Mouse (Mus musculus): ENCODE data around the gene Jph2.
A peak's percentile ranks its signal among the peaks of the same experiment; 100 is the strongest.

Jph2 gene

DNA sequence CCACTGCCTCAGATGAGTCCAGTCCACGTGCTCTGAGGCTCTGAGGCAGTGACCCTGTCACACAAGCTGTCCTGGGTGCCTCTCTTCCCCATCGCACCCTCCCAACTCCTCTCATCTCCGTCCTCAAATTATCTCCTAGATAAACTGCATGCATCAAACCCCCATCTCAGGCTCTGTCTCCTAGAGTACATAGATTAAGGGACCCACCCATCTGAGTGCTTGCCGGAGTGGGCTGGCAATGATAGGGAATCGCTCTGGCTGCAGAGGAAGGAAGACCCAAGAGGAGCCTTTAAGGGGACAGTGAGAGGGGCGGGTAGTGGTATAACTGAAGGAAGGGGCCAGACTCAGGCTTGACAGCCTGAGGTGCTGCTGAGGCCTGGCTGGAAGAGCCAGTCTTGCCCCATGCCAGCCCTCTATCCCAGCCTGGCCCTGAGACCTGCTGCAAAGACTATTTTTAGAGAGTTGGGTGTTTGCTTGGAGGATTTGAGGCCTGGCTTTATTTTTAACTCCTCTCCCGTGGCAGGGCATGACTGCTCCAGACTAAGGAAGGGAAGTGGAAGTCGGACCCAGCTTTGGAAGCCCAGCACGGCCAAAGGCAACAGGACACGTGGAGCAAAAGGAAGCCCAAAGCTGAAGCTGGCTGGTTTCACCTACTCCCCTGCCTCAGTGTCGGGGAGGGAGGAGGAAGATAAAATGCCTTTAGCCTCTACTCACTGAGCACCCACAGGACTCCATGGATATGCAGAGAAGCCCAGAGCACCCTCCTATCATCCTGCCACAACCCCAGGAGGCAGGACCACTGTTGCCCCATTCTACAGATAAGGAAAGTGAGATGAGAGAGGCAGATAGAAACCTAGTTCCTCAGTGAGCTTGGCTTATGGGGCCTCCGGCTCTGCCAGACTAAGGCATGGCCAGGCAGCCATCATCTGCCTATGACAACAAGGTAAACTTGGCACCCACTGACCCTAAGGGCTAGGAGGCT, 34.6 kb downstream of the Jph2 start:
- peak; percentile 79 to 81 for DNase-seq (ENCODE audit: low spot score in 2 of 2)

DNA sequence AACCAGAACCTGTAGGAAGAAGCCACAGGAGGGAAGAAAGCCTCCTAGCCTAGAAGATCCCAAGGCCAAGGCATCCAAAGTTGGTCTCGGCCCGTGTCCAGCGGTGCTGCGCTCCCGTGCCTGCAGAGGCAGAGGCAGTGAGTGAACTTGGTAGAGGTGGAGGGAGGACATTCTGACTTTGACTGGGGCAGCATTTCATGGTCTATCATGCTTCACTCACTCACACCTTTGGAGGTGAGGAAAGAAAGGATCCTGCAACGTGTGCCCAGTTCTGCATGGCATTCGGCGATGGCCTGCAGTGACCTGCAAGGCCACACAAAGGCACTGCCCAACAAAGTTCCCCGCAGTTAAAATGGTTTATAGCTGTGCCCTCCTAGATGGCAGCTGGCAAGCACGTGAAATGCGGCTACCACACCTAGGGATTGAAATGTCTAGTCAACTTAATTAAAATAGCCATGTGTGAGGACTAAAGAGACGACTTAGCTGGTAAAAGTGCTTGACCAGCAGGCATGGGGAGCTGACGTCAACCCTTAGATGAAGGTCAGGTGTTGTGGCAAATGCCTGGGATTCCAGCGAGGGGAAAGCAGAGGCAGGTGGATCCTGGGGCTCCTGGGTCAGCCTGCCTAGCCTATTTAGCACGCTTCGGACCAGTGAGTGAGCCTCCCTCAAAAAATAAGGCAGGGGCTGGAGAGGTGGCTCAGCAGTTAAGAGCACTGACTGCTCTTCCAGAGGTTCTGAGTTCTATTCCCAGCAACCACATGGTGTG, 36.8 kb downstream of the Jph2 start:
- peak; percentile 68 to 72 for DNase-seq (ENCODE audit: low spot score in 2 of 2)

DNA sequence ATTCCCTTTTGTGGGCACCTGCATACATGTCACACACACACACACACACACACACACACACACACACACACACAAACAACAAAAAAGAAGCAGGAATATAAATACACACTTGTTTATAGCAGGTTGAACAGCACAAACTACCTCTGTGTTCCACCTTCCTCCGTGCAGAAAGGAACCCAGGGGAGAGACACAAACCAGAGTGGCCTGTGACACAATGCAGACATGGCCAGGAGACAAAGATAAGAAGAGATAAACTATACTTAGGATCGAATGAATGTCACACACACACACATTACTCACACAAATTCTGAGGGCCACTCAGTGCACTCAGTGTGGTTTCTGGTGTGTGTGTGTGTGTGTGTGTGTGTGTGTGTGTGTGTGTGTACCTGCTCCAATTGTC, 38.5 kb downstream of the Jph2 start:
- DNase-seq (ENCODE audit: low spot score in 2 of 2): peak in 1 of 2 experiments; percentile 43

DNA sequence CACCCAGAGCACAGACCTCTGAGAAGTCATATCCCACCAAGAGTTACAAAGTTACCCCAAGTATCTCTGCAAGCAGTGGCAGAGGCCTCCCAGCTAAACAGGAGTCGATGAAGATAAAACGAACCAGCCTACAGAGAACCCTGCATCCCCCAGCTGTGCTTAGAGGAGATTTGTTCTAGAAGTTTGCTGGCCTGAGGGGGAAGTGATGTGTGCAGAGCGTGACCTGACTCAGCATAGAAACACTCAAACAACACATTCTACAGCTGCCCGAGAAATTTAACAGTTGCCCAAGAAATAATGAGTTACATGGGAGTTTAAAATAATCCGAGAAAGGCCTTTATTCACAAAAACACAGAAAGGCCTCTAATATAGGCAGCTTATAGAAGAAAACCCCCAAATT, 39.1 kb downstream of the Jph2 start:
- DNase-seq (ENCODE audit: low spot score in 2 of 2): no peak

DNA sequence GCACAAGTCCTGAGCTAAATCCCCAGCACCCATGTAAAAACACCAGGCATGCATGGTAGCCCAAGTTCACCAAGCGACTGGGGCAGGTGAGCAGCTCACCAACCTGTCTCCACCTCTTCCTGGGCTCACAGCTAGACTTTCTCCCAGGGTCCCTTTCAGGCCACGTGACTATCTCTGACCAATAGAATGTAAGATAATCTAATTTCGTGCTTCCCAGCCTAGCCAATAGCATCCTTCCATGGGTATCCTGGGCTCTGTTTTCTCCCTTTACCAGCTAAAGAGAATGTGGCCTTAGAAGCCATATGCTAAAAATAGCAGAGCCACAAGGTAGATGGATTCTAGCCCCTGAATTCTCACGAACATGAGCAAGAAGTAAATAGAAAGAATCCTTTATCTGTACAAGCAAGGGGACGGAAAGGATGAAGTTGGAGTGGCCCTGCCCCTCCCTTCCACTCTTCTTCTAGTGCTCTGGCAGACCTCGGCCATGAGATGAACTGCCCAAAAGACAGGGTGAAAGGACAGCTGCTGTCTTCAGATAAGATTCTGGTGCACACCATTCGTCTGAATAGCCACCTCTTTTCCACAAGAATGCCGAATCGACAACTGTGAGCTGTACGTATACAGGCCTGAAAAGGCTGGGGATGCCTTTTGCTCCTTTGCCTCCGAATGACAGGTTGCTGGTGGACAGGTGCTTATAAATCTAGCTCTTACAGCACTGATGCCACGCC, 41.5 kb downstream of the Jph2 start:
- no peak for DNase-seq (ENCODE audit: low spot score in 2 of 2)

DNA sequence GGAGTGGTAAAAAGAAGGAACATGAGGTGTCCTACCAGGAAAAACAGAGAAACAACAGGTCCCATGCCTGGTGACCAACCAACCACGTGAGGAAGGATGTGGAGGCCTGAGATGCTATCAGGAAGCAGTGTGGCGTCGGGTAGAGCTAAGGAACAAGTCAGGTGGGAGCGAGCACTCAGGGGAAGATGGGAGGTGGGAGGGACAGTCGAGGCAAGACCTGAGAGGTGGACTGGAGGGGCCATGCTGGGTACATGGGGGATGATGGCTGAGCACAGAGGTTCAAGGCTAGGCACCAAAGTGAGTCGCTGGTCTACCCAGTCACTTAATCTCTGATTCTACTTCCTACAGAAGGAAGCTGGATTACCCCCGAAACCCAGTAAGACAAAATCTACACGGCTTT, 42.1 kb downstream of the Jph2 start:
- DNase-seq (ENCODE audit: low spot score in 2 of 2): no peak

DNA sequence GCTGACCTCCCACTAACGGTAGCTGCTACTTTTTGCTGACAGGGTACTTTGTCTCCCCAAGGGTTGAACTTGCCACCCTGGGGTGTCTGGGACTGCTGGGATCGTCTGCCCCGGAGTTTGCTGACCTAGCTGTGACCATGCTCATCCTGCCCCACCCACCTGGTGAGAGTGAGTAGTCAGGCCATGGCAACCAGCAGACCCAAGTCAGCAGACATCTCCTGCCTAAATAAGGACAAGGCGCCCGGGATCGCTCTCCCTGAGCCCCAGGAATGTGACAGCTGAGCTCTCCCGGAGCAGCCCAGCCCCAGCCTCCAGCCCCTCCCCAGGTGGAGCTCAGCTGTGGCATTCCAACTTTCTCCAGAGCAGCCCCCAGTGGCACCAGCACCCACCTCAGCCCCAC, 44.1 kb downstream of the Jph2 start:
- peak; percentile 47 to 65 for DNase-seq (ENCODE audit: low spot score in 2 of 2)

DNA sequence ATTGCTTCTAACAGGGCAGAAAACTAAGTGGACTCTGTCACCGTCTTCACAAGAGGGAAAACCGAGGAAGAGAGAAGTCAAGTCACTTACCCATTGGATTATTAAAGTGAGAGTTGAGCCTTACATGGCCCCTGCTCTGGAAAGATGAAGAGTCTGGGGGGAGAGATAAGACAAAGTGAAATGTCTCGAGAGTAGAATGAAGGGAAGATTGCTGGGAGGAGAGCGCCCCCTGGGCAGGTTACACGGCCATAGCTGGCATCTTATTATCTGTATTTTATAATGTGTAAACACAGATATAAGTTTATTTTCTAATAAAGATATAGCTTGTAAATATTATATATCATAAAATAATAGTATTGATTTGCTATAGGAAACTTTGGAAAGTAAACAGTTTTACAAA, 47.4 kb downstream of the Jph2 start:
- no peak for DNase-seq (ENCODE audit: low spot score in 2 of 2)

DNA sequence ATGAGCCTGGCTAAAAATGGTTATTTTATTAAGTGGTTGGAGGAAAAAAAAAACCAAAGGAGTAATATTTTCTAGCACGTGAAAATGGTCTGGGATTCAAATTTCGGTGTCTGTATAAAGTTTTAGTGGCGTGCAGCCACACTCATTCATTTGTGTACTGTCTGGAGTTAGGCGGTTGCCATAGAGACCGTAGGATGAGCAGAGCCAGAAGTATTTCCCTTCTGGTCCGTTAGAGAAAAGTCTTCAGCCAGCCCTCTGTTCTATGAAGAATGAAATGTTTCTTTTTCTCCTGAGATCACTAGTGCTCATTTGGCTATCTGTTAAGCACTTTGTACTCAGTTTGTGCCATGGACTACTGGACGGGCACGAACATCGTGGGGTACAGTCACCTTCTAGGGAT, 48.4 kb downstream of the Jph2 start:
- no peak for DNase-seq (ENCODE audit: low spot score in 2 of 2)

DNA sequence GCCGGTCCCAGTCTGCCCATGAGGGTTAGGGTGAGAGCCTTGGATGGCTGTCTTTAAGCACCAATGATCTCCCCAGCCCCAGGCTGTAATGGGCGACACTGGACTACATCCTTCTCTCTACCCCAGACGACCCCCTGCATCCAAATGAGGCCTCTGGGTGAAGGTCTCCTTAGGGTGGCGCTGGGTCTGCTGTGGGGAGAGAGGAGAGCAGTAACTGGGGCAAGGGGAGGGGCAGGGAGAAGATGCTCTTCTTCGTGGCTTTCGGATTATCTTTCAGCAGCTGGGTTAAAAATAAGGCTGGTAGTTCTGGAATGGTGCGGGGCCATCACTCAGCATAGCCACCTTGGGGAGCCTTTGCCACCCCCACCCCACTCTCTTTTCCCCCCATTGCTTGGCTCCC, 49.1 kb downstream of the Jph2 start:
- no peak for DNase-seq (ENCODE audit: low spot score in 2 of 2)

DNA sequence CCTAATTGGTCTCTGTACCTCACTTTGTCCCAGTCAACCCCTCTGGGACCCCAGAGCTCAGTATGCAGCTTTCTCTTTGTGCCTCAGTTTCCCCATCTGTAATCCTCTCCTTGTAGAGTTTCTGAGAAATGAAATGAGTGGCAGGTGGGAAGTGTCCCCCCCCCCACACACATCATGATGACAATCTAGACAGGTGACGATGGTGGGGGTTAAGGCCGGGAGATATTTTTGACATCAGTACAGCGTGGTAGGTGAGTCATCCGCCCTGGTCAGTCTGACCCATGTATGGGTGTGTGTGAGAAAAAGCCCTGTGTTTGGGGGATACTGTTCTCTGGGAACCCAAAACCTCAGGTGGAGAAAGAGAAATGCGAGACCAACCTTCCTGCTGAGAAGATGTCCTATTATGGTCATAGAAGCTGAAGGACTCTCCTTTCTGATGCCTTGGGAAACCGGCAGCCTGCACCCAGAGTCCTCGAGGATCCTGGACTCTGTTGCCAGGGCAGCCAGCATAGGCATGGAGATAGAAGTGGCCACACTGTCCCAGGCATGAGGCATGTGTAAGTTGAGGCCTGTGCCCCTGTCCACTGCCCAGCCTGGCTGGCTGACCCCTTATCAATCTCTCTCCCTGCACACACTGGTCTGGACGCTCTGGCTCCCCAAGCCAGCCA, 50.1 kb downstream of the Jph2 start:
- no peak for DNase-seq (ENCODE audit: low spot score in 2 of 2)

DNA sequence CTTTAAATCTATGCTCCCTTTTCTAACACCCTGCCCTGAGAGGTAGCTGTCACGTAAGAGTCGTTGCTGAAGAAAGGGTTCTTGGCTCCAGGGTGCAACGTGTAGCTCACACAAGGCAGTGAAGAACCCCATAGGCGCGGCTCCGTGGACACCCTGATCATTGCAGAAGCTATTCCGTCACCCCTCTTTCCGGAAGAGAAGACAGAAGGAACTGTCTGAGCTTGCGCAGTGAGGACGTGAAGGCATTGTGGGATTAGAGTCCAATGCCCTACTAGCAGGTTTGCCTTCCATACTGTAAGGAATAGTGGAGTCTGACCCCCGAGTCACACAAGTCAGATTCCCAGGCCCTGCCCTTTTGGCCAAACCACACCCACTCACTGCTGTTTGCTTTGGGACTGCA, 51.3 kb downstream of the Jph2 start:
- no peak for DNase-seq (ENCODE audit: low spot score in 2 of 2)

DNA sequence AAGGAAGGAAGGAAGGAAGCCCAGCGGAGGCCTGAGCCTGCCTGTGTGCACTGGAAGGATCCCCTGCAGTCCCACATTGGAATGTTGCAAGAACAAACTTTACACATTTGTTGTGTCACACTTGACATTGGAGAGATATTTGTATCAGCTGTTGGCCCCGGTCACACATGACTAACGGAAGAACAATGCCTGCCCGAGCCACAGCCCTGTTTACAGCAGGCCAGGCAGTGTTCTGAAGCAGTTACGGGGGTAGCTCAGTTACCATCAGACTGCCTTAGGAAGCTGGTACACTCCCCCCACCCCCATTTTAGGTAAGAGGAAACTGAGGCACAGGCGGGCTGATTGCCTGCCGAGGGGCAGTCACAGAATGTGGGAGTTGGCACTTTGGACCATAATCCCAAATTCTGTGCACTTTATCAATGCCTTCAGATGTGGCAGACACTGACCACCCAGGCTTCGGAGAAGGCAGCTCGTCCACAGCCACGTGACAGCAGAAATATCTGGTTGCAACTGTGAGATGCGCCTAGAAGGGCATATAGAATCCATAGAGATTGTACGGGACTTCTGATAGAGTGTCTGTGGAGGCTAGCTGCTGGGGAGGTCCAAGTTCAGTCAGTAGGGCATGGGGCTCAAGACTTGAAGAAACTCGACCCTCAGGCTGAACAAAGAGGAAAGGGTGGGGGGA, 52.7 kb downstream of the Jph2 start:
- DNase-seq (ENCODE audit: low spot score in 2 of 2): peak; percentile 63 to 76

DNA sequence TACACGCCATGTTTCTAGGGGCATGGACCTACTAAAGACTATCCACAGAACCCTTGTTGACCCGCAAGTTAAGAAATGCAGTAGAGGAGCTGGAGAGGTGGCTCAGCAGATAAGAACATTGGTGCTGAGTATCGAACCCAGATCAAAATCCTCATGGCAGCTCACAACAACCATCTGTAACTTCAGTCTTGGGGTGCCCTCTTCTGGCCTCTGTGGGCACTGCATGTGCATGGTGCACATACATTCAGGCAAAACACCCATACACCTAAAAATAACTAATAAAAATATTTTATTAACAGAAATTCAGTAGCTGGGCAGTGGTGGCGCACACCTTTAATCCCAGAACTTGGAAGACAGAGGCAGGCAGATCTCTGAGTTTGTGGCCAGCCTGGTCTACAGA, 54.1 kb downstream of the Jph2 start:
- no peak for DNase-seq (ENCODE audit: low spot score in 2 of 2)

DNA sequence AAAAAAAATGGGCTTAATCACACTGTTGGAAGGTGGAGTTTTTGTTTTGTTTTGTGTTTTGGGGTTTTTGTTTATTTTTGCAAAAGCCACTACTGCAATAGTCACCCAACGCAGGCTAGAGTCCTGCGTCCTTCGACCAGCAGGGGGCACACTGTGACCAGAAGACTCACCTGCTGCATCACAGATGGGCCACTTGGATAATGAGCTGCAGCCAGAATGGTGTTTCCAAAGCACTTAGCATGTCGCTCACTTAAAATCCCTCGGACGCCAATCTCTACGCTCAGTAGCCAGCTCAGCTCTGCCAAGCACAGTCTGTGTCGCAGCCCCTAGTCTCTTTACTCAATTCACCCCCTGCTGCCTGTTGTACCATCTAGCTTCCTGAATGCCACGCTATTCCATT, 57.5 kb downstream of the Jph2 start:
- DNase-seq (ENCODE audit: low spot score in 2 of 2): peak; percentile 47 to 65

DNA sequence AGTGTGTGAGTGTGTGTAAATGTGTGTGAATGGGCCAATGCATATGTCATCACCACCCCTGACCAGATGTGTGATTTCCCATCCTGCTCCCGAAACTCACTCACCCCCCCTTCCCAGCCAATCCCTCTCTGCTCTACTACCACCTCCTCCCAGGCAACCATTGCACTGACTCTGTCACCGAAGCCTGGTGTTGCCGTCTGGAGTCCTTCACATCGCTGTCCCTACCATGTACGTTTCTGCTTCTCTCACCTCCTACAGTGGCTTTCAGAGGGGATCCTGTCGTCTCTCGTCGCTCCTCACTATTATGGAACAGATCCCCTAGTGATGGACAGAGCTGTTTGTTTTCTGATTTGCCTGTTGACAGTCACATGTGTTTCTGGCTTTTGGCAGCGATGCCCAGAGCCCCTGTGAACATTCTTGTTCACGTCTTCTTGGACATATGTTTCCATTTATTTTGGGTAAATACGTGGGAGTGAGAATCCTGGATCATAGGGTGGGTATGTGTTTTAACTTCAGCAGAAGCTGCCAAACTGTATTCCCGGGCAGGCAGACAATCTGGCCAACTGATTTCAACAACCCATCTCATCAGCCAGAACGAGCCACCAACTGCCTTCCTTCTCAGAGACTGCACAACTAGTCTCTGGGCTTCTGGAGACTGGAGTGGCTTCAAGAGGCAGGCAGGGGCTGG, 65.3 kb downstream of the Jph2 start:
- no peak for DNase-seq (ENCODE audit: low spot score in 2 of 2)

DNA sequence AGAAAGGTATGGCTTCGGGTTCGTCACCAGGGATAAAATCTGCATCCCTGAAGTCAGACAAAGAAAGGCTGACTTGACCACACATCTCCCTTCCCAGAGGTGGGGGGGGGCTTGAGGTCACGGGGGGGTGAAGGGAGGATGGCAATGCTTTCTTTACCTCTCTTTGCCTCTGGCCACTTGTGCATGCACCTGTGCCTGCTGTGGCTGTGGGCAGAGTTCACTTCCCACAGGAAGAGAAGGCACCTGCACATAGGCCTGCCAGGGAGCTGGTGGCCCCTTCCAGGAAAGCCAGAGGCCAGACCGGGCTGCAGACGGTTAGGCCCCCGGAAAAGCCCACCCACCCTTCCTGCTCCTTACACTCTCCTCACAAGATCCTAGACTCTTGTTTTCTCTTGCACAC, 66.4 kb downstream of the Jph2 start:
- DNase-seq (ENCODE audit: low spot score in 2 of 2): no peak

DNA sequence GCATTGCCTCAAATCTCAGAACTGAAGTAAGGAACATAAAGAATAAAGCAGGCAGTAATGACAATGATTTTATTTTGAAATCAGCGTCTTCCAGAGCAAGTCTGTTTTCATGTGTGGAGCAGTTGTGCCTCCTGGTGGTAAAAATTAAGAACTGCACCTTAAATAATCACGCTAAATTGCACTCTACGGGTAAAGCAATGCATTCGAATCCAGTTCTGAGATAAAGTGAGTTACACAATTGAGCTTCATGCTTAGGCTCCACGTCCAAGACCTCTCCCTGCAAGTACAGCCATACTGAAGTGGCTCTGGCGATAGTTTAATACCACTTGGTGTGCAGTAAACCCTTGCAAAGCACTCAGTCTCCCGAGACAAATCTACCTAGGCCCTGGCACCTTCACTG, 67.1 kb downstream of the Jph2 start:
- peak in 1 of 2 experiments; percentile 48 for DNase-seq (ENCODE audit: low spot score in 2 of 2)

DNA sequence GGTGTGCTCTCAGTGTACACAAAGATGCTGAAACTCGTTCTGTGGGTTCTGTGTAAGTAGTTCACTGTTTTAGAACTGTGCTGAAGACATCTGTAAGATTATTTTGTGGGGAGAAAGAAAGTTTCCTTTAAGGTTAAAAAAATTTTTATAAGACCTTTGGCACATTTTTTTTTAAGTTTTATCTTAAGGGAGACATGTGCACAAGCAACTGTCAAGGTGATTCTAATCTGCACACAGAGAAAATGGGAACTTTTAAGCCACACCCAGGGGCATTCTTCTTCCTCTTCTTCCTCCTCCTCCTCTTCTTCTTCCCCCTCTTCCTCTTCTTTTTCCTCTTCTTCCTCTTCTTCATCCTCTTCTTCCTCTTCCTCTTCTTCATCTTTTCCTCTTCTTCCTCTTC, 74.6 kb downstream of the Jph2 start:
- DNase-seq (ENCODE audit: low spot score in 2 of 2): no peak

DNA sequence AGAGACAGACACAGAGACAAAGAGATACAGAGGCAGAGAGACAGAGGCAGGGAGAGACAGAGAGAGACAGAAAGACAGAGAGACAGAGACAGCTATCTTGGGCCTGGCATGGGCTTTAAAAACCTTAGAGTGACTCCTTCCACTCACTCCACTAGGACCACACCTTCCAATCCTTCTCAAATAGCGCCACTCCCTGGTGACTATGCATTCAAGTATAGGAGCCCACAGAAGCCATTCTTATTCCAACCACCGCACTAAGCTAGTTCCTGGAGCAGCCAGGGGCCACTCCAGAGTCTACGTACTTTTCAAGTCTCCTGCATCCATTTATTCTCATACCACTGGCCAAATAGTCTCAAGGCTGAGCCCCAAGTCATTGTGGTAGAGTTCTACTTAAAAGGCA, 79.0 kb downstream of the Jph2 start:
- no peak for DNase-seq (ENCODE audit: low spot score in 2 of 2)

DNA sequence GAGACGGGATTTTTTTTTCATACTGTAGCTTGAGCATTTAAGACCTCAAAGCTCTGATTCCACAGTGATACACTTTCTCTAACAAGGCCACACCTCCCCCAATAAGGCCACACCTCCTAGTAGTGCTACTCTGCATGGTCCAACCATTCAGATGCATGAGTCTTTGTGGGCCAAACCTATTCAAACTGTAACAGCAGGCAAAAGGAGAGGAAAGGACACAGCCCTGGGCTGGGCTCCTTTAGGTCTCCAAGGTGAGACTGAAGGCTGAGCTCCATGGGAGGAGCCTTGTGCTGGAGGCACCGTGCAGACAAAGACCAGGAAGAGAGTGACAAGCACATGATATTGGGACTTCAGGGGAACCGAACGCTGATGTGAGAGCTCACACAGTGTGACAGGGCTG, 80.5 kb downstream of the Jph2 start:
- no peak for DNase-seq (ENCODE audit: low spot score in 2 of 2)
